Mouse (Mus musculus) gastrocnemius, postnatal 4 days (tissue): Measurements from ENCODE around the gene Serping1. TPM values are rescaled to one million over a fixed set of nuclear protein-coding genes. Genes with fewer than 3 reads are reported as not detected.
A peak's percentile ranks its signal among the peaks of the same experiment; 100 is the strongest.
"Not testable (repeated sequence)": the region's sequence is repeated elsewhere in the genome, so short reads cannot be mapped to it uniquely, and the experiment has no call there.

ENCODE experiments used
- DNase-seq, 2 experiments: peaks; one replicate each; pipeline ENCODE4 v3.0.0; 2021 to 2022; ENCODE audit warnings: low spot score in 2 of 2, mixed read lengths in 2 of 2
- total RNA-seq, 2 experiments: library from RNA; stranded (reverse); gene quantifications; 2 replicates each; pipeline ENCODE4 v1.2.3; 2021

The Serping1 gene
- total RNA-seq, 2 experiments from 2014 or later: 67.9 to 78.7 TPM

DNA sequence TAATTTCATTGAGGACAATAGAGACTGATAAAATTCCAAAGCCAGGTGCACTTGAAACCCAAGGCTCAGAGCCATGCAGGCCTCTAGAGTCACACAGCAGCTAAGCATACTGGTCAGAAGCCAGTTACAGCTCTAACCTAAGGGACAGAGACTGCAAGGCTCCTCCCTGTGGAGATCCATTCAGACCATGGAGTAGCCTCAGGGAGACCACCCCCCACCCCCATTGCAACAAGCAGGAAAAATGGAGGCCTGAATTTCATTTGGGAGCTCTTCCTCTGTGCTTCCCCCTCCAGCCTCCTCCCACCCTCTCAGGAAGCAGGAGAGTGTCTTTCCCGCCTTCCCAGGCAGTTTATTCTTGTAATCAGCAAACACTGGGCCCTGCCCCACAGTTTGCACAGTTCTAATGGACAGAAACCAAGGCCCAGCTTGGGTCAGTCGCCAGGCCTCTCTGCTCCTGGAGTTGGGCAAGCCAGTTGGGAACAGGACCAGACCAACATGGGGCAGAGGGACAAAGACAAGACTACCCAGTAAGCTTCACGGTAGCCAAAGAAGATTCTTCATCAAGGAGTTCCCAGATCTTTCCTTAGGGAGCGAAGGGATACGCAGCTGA lies 33.3 kb downstream of the Serping1 start:
- DNase-seq: peak in 1 of 2 experiments; percentile 11

DNA sequence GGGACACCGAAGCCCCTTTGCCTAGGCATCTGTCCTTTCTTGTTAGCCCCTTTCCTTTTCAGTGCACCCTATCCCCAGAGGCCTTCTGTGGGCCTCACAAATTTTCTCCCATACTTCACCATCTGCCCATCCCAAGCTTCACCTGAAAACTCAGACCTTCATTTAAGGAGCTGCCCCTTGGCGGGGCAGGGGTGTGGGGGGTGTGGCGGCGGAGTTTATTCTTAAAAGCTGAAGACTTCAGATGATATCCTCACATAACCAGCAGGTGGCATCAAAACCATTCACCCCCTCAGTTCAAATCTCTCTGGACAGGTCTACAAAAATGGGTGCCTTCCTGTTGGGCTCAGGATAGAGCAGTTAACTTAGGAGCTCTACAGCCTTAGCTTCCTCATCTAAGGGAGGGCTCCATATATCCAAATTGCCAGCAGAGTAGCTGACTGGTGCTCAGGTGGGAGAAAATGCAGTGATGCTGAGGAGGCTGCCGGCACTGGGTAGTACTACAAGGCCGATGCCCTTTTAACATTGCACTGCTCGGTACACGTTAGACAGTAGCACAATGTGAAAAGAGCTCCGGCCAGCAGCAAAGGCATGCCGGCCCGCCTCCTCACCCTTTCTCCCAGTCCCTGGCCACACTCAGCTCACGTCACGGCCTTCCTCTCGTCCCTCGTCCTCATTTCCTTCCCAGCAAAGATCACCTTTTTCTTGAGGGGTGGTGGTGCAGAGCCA lies 34.5 kb downstream of the Serping1 start:
- DNase-seq: no peak

DNA sequence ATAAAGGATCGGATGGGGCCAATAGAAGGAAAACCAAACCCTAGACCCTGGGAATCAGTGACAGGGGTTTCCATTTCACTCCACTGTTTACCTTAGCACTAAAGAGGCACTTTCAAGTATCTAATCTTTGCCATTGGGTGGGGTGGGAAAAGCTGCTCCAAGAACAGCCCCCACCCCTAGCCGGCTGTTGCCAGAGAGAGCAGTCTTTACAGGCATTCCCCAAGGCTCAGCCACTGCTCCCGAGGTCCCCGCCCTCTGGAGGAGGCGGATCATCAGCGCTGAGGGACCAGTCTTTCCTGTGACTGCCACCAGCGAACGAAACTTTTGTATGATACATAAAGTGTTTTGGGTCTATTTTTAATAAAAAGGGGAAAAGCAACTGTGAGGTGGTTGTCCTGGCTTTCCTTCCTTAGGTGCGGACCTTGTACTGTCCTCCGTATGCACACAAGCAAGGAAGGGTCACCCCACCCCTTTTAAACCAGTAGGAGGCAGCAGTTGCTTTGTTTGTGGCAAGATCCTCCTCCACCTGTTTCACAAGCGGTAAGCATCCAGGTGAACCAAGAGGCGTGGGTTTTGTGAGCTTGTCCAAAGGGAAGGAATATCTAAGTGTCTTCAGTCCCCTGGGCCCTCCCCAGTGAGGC lies 36.9 kb downstream of the Serping1 start:
- no peak for DNase-seq

DNA sequence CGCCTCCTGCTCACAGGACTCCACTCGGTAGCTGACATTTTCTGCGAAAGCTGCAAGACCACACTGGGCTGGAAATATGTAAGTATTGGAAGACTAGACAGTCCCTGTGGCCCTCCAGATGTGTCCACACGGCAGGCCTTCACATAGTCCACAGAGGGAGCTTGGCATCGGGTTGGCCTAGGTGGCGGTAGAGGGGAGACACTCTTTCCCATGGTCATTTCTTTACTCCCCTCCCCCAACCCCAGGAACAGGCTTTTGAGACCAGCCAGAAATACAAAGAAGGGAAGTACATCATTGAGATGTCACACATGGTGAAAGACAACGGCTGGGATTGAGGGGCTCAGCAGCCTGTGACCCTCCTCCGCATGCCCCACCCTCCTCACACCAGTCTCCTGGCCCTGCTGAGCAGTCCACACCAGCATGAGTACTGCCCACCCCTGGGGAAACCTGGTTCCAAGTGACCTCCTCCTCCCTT lies 37.8 kb downstream of the Serping1 start:
- no peak for DNase-seq

DNA sequence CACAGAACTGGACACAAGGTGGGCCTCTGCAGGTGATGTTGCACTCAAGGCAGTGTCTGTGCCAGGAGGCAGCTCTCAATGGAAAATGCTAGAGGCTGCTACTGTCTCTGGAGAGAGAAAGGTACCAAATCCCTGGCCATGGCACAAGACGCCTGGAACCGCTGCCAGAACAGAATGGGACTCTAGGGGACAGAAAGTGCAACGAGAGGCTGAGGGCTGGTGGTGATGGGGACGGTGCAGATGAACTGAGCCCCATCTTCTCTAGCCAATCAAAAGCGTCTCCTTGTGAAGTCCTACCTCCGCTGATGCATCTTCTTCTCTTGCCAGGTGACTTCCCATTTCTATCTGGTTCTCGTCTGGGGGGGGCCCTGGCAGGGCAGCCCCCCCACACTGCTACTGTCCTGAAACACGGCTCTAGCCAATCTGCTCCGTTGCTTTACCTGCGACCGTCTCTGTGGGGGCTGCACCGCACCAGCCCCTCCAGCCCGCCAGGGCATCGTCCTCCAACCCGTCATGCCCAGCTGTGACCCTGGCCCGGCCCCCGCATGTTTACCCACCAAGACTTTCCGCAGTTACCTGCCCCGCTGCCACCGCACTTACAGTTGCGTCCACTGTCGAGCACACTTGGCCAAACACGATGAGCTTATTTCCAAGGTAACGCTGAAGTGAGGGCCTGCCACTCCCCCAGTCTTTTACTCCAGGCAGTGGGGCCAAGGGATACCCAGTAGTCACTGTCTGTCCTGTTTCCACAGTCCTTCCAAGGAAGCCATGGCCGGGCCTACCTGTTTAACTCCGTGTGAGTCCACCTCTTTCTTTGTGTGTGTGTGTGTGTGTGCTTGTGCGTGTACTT lies 38.7 kb downstream of the Serping1 start:
- no peak for DNase-seq

DNA sequence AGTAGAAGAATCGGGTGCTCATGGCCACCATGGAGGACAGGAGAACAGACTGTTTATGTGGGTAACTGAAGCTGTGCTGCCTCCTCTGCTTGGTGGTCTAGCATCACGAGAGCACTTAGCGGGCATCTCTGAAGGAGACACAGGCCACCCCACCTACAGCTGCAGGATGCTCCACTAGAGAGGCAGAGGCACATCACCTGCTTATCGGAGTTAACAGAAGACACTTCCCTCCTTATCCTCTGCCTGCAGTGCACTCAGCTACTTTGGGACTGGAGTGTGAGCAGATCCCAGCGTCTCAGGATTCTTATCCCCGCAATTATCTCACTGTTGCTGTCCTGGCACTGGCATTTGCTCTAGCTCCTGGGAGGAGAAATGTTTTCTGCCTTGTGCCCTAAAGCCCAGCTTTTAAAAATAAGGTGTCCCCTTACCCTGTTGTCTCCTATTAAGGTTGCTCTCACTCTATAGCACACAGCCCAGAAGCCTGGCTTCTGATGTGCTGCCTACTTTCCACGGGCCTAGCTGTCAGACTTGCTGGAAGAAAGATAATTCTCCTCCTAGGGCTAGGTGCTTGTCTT lies 39.8 kb downstream of the Serping1 start:
- DNase-seq: no peak

DNA sequence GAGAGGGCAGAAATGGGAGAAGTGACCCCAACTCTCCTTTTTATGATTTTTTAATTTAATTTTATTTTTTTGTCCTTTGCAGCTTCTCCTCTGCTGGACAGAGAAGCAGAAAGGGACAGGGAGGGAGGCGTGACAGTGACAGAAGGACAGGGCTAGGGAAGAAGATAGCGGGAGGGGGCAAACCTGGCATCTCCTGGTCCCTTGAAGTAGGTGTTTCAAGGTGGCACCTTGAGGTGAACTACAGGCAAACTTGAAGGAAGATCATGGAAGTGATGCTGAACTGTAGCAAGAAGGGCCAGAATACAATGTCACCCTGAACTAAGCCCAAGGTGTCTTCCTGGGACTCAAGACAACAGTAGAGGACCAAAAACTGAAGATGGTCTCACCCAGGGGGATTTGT lies 40.3 kb downstream of the Serping1 start:
- no peak for DNase-seq

DNA sequence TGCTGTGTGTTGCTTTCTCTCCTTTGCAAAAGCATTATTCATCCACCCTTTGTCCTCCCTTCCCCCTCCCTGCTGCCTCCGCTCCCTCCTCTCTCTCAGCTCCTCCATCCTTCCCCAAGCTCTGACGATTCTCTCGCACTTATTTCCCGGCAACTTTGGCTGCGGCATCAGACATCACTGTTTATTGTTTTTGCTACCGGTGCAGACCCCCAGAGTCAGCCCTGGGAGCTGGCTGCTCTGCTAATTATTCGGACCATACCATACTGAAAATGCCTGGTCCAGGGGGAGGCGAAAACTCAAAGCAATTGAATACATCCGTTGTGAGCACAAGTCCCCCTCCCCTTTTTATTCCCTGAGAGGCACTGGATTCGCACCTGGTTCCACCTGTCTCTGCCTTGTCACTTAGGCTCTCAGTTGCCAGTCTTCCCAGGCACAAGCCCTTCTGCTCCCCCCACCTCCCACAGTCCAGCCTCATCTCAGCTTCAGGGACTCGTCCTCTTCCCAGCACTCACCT lies 40.8 kb downstream of the Serping1 start:
- DNase-seq: no peak

DNA sequence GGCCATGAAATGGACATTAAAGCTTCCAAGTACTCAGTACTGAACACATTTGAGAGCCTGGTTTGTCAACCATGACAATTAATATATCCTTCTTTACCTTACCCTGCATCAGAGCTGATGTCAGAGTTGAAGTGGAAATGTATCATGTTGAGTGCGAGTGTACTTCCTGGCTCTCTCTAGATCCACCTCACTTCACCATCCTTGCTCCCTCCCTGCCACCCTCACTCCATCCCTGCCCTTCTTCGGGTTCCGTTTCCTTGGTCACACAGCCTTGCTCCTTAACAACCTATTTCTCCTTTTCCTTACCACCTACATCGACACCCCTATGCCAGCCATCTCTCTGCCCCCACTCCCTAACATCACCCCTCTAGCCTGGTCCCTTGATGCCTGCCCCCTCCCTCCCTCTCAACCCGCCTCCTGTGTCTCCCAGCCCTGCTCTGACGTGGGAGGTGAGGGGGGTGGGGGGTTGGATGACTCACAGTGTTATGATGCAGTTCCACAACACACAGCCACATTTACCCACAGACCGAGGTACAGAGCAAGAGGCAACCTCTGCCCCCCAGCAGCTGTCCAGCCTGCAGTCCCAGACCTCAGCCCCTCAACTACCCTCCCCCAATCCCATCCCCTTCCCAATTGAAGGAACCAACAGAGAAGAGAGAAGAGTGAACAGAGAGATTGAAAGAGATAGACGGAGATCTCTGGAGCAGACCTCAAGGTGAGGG lies 41.5 kb downstream of the Serping1 start, which contains the start of gene Ypel4:
Gene Ypel4 (plus strand): TSS at position 480 of the 722 bp plus-strand sequence.
- DNase-seq: no peak

DNA sequence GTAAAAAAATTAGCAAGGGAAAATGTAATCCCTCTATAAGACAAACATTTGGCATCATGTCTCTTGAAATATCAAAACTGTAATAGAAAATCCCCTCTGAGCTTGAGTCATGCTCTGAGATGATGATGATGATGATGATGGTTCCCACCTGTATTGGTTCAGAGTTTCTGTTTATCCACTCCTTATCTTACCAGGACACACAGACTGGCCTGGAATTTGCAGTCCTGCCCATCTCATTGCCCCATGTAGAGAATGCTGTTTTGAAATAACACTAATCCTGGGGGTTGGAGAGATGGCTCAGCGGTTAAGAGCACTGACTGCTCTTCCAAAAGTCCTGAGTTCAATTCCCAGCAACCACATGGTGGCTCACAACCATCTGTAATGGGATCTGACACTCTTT lies 42.9 kb downstream of the Serping1 start:
- no peak for DNase-seq

DNA sequence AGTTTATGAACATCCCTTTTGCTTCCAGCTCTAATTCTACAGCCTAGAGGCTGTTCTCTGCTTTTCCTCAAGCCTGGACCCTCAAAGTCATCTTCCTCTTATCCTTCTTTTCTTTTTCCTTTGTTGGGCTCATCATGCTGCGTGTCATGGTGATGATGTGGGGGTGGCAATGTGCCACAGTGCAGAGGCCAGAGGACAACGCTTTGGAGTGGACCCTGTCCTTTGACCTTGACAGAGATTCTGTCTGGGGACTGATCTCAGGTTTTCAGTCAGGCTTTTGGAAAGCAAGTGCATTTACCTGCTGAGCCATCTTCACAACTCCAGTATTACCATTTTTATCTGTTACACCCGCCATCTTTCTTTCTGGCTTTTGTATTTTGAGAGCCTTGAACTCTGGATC lies 44.0 kb downstream of the Serping1 start:
- DNase-seq: no peak

DNA sequence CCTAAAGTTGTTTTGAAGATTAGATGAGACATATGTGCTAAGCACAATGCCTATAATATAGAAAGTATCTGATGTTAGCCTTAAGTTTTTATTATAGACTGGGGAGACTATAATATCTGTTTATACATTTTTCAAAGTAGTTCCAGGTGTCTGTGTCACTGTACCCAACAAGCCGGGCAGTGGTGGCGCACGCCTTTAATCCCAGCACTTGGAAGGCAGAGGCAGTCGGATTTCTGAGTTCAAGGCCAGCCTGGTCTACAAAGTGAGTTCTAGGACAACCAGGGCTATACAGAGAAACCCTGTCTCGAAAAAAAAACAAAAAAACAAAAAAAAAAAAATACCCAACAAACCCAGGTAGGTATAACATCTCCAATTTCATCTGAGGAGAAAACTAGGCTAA lies 47.1 kb downstream of the Serping1 start:
- not testable (repeated sequence) for DNase-seq

DNA sequence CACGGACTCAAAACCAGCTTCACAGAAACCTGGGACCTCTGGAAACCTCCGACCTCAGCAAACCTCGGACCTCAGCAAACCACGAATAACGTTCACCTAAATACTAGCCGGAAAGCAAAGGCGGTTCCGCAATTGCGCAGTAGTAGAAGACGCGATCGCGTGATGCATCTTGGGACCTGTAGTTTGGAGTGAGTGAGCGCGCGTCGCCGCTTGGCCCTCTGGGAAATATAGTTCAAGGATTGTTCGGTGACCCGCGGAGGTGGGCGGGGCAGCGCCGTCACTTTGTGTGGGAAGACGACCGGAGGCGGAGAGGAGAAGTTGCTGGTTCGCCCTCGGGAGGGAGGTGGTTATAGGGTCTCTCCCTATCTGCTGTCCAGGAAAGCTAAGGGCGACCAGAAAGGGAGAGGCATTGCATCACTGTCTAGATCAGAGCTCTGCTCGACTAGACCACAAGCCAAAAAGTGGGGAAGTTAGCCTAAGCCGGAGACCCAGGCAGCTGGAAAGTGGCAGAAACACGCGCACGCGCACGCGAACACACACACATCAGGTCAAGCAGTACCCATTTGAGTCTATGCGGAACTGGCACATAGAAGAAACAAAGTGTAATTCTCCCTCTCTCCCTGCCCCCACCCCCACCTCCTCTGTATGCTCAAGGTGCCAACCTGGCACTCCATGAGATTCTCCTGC lies 47.9 kb downstream of the Serping1 start, which contains the start of gene Clp1:
Gene Clp1 (minus strand): TSS at position 179 of the 687 bp plus-strand sequence.
- peak; percentile 87 to 95 for DNase-seq

DNA sequence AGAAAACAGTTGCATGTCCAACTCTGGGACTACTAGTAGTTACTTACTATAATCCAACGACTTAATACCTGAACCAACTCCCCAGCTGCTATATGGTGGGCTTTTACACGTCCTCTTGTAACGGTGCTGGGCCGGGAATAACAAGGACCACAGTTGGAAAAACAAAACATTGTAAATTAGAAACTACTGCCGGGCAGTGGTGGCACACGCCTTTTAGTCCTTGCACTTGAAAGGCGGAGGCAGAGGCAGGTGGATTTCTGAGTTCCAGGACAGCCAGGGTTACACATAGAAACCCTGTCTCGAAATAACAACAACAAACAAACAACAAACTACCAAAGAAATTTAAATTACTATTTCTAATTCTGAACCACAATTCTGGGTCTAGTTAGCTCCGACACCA lies 48.5 kb downstream of the Serping1 start:
- DNase-seq: no peak

DNA sequence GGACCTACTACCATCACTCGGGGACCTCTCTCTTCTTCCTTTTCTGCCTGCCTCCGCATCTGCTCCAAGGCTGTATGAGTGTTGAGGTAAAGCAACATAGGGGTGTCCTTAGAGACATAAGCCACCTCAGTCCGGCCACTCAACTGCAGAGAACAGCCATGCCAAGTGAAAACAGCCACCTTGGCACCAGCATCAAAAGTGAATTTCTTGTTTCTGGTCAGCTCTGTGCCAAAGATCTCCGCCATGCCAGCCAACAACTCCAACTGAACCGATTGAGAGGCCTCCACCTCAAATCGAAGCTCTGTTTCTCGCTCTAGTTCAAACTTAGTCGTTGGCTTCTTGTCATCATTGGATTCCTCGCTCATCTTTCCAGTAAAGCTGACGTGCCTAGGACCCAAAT lies 49.5 kb downstream of the Serping1 start:
- DNase-seq: no peak

DNA sequence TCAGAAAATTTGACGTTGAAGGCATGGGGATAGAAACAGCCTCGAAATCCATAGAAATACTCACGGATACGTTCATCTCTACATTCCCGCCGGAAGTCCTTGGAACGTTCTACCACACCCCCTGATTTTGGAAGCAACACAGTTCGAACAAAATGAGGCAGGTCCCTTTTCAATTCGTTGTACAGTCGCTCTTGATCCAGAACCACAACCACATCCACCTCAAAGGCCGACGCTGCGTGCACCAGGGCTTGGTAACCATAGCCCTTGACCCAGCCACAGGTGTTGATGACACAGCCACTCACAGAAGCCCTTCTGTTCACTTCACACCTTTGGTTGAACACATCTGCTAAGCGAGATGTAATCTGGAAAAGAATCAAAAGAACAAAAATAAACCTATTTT lies 51.4 kb downstream of the Serping1 start:
- DNase-seq: no peak

DNA sequence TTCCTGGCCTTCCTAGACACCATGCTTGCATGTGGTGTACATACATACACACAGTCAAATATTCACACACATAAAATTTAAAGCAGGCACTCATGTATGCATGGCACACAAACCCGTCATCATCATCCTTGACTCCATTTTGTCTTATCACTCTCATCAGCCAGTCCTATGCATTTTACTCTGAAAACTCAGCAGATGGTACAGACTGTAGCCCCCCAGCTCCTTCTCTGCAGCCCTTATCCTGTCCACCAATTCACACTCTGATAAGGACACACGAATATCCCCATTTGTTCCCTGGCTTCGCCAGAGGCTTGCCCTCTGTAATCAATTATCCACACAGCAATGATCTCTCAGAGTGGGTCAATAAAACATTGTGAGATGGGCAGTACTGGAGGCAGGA lies 54.1 kb downstream of the Serping1 start:
- no peak for DNase-seq

DNA sequence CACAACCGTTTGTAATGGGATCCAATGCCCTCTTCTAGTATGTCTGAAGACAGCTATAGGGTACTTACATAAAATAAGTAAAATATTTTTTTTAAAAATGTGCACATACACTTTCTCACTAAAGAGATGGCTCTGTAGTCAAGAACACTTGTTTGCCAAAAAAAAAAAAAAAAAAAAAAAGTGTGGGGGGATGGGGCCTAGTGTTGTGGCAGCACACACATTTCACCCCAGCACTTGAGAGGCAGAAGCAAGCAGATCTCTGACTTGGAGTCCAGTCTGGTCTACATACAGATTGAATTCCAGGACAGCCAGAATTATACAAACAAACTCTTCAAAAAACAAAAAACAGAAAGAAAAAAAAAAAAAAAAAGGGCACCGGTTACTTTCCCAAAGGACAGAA lies 54.5 kb downstream of the Serping1 start:
- DNase-seq: no peak

DNA sequence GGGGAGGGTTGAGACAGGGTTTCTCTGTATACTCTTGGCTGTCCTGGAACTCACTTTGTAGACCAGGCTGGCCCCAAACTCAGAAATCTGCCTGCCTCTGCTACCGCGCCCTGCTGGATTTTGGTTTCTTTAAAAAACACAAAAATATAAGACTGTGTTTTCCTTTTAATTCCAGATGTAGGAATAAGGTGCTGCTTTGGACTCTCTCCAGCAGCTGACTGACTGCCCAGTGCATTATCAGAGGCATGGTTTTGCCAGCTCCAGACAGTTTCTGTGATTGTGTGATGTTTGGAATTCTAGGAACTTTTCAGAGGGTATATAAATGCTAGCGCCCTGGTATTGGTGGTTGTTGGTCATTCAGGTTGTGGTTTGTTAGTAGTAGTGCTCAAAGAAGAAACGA lies 57.9 kb downstream of the Serping1 start:
- no peak for DNase-seq
